Mouse (Mus musculus): Measurements from ENCODE around the gene Snrpf.
"Not testable (repeated sequence)": the region's sequence is repeated elsewhere in the genome, so short reads cannot be mapped to it uniquely, and the experiment has no call there.

Snrpf gene

GRCm38 (mm10) chr10:93574966-93575365, 14.5 kb downstream of the Snrpf start:
- no peak for DNase-seq

DNA sequence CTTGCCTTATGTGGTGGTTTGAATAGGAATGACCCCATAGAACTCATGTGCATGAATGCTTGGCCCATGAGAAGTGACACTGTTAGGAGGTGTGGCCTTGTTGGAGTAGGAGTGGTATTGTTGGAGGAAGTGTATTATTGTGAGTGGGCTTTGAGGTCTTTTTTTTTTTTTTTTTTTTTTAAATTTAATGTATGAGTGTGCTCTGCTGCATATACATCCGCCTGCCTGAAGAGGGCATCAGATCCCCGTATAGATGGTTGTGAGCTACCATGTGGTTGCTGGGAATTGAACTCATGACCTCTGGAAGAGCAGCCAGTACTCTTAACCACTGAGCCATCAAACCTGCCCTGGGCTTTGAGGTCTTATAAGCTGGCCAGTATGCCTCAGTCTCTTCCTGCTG, 17.3 kb downstream of the Snrpf start:
- no peak for DNase-seq

DNA sequence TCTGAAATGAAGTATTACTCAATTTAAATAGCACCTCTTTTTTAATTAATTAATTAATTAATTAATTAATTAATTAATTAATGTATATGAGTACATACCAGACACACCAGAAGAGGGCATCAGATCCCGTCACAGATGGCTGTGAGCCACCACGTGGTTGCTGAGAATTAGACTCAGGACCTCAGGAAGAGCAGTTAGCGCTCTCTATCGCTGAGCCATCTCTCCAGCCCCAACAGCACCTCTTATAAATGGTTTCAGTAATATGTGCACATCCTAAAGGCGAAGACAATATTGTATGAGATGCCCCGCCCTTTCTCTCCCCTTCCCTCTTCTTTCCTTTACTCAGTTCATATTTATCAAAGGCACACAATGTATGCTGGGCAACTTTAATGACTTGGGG, 20.8 kb downstream of the Snrpf start:
- no peak for DNase-seq

- no peak for DNase-seq
These were observed 21.5 kb downstream of the Snrpf start for GRCm38 (mm10) chr10:93567841-93568566.

DNA sequence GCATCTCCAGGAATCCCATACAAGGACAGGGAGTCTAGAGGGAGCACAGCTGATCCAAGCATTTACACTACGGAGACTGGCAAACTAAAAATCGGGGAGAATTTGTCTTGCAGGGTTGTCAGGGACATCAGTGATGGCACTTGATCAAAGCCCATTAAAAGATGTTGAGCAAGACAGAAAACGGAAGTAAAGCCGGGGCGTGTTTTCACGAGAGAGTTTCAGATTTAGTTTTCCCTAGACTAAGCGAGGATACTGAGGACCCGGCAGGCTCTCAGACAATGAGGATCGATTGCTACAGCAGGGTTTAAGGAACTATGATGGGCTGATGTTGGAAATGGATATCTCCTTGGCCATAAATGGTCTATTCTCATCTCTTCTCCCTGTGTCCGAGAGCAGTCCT, 22.4 kb downstream of the Snrpf start:
- DNase-seq, result no peak

DNA sequence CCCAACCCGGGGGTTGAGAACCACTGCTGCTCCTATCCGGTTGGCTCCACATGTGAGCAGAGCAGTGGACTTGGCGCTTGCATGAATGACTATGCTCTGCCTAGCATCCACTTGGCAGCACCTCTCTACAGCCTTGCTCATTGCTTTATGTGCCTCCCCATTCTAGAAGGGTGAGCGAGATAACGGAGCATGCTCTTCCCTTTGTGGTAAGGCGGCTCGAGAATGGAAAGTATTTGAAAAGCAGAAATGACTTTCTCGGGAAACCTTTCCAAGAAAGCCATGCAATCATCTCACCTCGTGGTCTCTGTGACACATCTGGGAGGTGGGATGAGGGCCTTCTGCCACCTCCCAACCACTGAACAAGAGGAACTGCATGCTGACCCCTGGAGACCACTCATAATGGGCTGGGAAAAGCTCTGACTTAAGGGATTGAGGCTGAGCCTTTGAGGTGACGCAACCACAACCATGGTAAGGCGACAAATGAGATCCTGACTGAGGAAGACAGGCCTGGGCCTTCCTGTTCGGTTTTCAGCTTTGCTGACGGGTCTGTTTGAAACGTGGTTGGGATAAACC, 24.9 kb downstream of the Snrpf start:
- no peak for DNase-seq

DNA sequence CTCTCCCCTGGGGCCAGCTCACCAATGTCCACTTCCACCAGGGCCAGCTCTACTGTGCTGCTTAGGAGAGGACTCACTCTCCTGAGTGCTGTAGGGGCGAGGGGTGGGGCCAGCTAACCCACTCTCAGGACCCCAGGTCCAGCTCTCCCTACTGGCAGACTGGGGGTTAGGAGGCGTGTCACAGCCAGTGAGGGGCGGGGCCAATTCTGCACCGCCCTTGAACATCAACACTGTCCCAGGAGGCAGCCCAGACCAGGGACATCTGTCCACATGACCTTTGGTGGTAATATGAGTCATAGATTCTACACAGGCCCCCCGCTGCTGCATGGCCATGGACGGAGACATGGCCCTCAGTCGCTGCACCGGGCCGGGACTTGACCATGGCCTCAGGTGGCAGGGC, 29.7 kb downstream of the Snrpf start:
- no peak for DNase-seq

DNA sequence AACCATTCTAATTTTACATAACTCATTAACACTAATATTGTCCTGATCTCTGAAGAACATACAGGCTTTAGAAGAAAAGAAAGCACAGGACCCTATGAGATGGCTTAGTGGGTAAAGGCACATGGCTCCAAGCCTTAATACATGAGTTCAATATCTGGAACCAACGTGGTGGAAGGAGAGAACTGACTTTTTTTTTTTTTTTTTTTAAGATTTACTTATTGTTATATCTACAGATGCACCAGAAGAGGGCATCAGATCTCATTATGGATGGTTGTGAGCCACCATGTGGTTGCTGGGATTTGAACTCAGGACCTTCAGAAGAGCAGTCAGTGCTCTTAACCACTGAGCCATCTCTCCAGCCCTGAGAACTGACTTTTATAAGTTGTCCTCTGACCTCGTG, 31.5 kb downstream of the Snrpf start:
- not testable (repeated sequence) for DNase-seq

- DNase-seq, result no peak
These were observed 36.9 kb downstream of the Snrpf start for GRCm38 (mm10) chr10:93552596-93552995.

DNA sequence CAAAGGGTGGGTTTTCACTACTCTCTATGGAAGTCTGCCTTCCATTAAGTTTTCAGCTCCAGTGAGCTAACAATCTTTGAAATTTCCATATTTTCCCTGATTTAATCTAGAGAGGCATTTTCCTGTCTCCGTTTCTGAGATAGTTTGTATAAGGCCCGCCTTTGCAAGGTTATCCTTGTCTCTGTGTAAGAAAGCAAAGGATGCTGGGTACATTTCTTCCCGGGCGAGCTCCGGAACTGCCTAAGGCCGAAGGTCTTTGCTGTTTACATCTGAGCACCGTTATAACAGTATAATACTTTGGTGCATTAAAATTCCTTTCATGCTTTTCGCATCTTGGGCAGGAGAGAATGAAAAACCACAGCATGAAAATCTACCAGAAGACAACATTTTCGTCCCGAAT, 39.7 kb downstream of the Snrpf start:
- no peak for DNase-seq

DNA sequence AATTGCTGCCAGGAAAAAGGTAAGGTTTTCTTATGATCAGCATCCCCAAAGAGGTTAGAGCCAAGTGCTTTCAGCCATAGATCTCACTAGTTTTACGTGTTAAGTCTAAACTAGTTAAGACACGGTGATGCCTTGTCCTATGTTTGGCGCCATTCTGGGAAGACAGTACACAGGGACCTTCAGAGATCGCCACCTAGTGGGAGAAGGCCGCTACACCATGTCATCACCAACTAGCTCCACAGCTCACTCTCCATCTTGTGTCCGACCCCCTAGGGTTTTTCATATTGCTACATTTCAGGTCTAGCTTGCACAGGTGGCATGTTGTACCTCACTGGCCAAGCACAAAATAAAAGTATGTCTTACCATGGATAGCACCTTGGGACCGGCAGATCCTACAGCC, 40.5 kb downstream of the Snrpf start:
- DNase-seq, result peak; percentile 78

DNA sequence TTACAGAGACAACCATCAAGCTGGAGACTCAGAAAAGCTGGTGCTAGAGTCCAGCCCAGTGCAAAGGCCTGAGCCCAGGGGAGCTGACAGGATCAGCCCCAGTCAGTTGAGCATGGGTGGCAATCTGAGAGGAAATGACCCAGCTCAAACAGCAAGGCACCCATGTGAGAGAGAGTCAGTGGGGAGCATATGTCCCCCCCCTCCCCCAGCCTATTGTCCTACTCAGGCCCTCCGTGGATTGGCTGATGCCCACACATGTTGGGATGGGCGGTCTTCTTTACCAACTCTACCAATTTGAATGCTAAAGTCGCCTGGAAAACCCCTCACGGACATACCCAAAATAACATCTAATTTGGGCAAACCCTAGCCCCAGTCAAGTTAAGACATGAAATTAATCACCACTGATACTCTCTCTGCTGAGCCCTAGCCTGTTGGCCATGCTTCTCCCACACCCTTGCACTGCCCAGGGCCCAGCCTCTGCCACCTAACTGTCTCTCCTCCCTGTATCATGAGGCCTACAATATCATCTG, 41.7 kb downstream of the Snrpf start:
- no peak for DNase-seq

DNA sequence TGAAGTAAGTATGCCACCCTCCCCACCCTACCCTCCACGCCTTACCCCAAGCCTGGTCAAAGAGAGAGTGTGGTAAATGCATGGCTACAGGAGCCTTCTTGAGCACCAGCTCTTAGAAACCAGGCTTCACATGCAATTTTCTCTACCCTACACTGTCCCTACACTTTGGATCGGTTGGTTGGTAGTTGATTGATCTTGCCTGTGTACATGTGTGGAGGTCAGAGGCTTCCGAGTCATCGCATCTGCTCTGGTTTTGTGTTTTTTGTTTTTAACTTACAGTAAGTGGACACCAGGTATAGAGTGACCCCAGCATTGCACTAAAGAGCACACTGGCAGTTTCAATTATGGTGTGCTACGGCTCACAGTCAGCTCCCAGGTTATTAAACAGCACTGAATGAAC, 45.3 kb downstream of the Snrpf start:
- no peak for DNase-seq

DNA sequence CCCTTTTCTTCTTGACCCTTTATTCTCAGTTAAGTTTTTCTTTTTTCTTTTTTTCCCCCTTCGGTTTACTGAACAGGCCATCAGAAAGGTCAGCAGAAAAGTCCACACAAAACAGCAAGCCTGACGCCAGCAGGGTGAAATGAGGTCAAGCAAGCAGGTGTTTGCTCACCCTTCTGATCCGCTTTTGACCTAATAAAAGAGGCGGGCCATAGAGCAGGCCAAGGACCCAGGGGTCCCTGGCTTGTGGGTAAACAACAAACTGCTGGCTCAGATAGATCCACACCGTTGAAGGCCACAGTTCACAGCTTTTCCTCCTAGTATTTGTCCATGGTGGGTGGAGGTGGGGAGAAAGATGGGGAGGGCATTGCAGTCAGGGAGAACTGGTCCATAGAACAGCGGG, 46.3 kb downstream of the Snrpf start:
- DNase-seq, result peak; percentile 7

DNA sequence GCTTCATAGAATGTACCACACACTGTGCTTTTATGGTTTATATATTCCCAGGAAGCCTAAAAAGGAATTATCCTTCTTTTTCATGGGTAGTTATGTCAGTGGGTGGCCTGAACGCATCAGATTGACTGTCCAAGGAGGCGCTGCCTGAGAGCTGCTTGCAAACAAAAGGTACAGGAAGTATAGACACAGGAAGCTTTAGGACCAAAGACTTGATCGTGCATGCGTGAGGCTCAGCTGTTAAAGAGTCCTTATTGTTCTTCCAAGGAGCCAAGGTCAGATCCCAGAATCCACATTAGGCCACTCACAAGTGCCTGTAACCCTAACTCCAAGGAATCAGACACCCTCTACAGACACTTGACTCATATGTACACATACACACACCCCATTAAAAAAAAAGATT, 47.1 kb downstream of the Snrpf start:
- no peak for DNase-seq

- no peak for DNase-seq
These were observed 47.9 kb downstream of the Snrpf start for GRCm38 (mm10) chr10:93541585-93541984.

- no peak for DNase-seq
These were observed 48.9 kb downstream of the Snrpf start, which contains the start of gene Ccdc38 for GRCm38 (mm10) chr10:93540431-93541210. Gene Ccdc38 (plus strand): TSS chr10:93540632.

DNA sequence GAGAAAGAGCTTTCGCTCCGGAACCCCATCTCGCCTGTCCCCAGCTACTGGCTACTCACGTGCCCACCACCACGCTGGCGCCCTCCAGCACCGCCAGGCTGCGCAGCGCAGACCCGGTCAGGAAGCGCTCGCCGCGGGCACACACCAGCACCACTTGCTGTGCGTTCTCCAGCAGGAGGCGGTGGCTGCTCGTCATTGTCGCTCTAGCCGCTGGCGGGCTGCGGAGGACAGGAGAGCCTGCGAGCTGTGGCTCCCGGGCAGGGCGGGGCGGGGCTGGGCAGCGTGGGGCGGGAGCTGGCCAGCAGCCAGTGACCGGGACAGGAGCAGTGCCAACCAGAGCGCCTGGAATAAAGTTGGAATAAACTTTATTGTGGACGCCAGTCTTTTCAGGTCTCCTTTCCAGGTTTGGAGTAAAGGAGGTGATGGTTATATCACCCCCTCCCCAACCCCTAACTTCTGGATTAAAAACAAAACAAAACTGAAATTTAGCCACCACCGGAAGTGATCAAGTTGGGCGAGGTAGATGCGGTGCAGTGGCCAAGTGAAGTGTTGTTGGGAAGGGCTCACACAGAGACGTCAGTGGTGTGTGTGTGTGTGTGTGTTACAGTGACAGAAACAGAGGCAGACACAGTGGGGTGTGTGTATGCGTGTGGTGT, 49.6 kb downstream of the Snrpf start, which contains the start of gene Amdhd1:
TSS of gene Amdhd1 (minus strand) at position 259 of the 656 bp plus-strand sequence.
- DNase-seq, result peak; percentile 88

- peak; percentile 14 for DNase-seq
These were observed 50.7 kb downstream of the Snrpf start for GRCm38 (mm10) chr10:93538818-93539217.

- no peak for DNase-seq
These were observed 51.2 kb downstream of the Snrpf start for GRCm38 (mm10) chr10:93538287-93538686.

Data from kidney, postnatal 14 days (tissue).